Mouse (Mus musculus) liver, postnatal 0 days (tissue): Measurements from ENCODE around the gene Pdss2. TPM values are rescaled to one million over a fixed set of nuclear protein-coding genes. Genes with fewer than 3 reads are reported as not detected.

ENCODE experiments used
- ATAC-seq: fragments of 200-750 bp; cut with Nextera tagmentation; 2 replicates; pipeline ENCODE4 v1.8.0; 2017; ENCODE audit warnings: mild to moderate bottlenecking, moderate library complexity
- DNase-seq: peaks from one replicate; pipeline ENCODE4 v3.0.0-alpha.2; 2016
- H3K27ac ChIP-seq: fragments of 300-500 bp; sonication (generic); 2 replicates; pipeline ENCODE4 v1.5.1; 2014; ENCODE audit warnings: antibody characterized with exemption, moderate library complexity, mild to moderate bottlenecking, low read depth
- H3K27me3 ChIP-seq: fragments of 300-500 bp; sonication (generic); 2 replicates; pipeline ENCODE4 v1.6.1; 2014; ENCODE audit warnings: low read length, control low read depth, mixed read lengths; ENCODE audit not compliant: insufficient read depth
- H3K36me3 ChIP-seq: fragments of 300-500 bp; sonication (generic); replicated peaks from 2 replicates; pipeline ENCODE4 v1.6.1; 2014; ENCODE audit warnings: mild to moderate bottlenecking, control low read depth, low read length, moderate library complexity, mixed read lengths; ENCODE audit not compliant: insufficient read depth
- H3K4me1 ChIP-seq: fragments of 300-500 bp; sonication (generic); 2 replicates; pipeline ENCODE4 v1.6.1; 2014; ENCODE audit warnings: antibody characterized with exemption, mild to moderate bottlenecking, control low read depth; ENCODE audit not compliant: insufficient read depth
- H3K4me2 ChIP-seq: fragments of 300-500 bp; sonication (generic); 2 replicates; pipeline ENCODE4 v1.6.1; 2014; ENCODE audit warnings: low read depth, mild to moderate bottlenecking, low read length, moderate library complexity, mixed read lengths
- H3K4me3 ChIP-seq: fragments of 300-500 bp; sonication (generic); 2 replicates; pipeline ENCODE4 v1.5.1; 2014; ENCODE audit warnings: low read depth, low read length
- H3K9ac ChIP-seq: fragments of 300-500 bp; sonication (generic); replicated peaks from 2 replicates; pipeline ENCODE4 v1.6.1; 2014; ENCODE audit warnings: mild to moderate bottlenecking, moderate library complexity
- H3K9me3 ChIP-seq: fragments of 300-500 bp; sonication (generic); 2 replicates; pipeline ENCODE4 v1.6.1; 2016; ENCODE audit warnings: mild to moderate bottlenecking, control low read depth, low read length, mixed read lengths
- CTCF ChIP-seq: sonication (generic); IDR thresholded peaks from 2 replicates; pipeline ENCODE4 v1.5.1; 2016; ENCODE audit warnings: antibody characterized with exemption, low read depth
- EP300 ChIP-seq: IDR thresholded peaks from 2 replicates; pipeline ENCODE4 v1.6.1; 2016; ENCODE audit warnings: antibody characterized with exemption, low read depth, mild to moderate bottlenecking
- WGBS: fragments of 180-500 bp; shearing (Covaris S2); extraction: QIAGEN DNeasy Blood & Tissue Kit; methylation state at CpG from one replicate; pipeline ENCODE4 v1.1.7; 2014; ENCODE audit not compliant: insufficient replicate concordance; 5-methylcytosine and 5-hydroxymethylcytosine counted together
- polyA plus RNA-seq: library from polyadenylated mRNA; unstranded; fragments of >200 nt; fragmentation: Nextera tagmentation; extraction: Ambion mirVana; gene quantifications from 2 replicates; pipeline ENCODE4 v1.2.1, GENCODE M21; 2015

Pdss2 gene
- polyA plus RNA-seq, 1 experiment from 2014 or later: 4.5 TPM

GRCm38 (mm10) chr10:43276116-43276659 lies 54.9 kb downstream of the Pdss2 start:
- Histone ChIP-seq H3K4me3 (no peak overlapping the region), H3K4me1 (peaks cover 8% of the 10 kb centered on the region), H3K9me3 (no peaks in the 10 kb centered on the region), H3K27me3 (no peaks in the 10 kb centered on the region), H3K4me2 (no peak overlapping the region), H3K36me3 (no peaks in the 10 kb centered on the region), H3K9ac (no peak overlapping the region), H3K27ac (no peak overlapping the region)
- 77% methylated on average over 1 of the region's 1 CpGs for WGBS
- TF ChIP-seq EP300 (no peak), CTCF (no peak)
- DNase-seq (no peak), ATAC-seq (no peak)

- H3K27ac ChIP-seq: no peak overlapping the region
Measured at GRCm38 (mm10) chr10:43277266-43278145, 56.2 kb downstream of the Pdss2 start.

GRCm38 (mm10) chr10:43279637-43280288 lies 58.5 kb downstream of the Pdss2 start:
- no peak for ATAC-seq
- TF ChIP-seq EP300: no peak
- no peak for TF ChIP-seq CTCF
- WGBS: 61% methylated on average over 5 of the region's 5 CpGs

More at GRCm38 (mm10) chr10:43277266-43278145, 56.2 kb downstream of the Pdss2 start:
- Histone ChIP-seq H3K36me3 (no peaks in the 10 kb centered on the region), H3K9ac (no peak overlapping the region), H3K4me1 (peaks cover 8% of the 10 kb centered on the region), H3K27me3 (no peaks in the 10 kb centered on the region), H3K4me2 (no peak overlapping the region), H3K4me3 (no peak overlapping the region), H3K9me3 (no peaks in the 10 kb centered on the region)
- no peak for ATAC-seq
- WGBS: 43% methylated on average over 8 of the region's 8 CpGs
- no peak for DNase-seq
- no peak for TF ChIP-seq CTCF

DNA sequence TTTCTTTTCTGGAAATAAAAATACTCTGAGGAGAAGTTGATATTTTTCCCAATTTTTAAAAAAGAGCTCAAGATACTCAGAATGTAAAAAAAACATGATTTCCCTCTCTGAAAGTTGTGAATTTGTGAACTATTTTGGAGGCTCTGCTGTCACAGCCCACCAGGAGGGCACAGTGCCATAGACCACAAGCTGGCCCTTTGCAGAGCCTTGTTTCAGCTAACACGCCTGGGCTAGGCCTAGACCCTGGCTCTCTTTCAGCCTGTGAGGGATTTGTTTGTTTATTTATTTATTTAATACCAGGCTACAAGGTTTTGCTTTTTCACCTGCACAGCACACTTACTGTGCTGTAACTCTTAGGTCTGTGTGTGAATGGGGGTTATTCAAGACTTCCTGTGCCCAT lies 64.3 kb downstream of the Pdss2 start:
- Histone ChIP-seq H3K27me3 (no peaks in the 10 kb centered on the region), H3K4me2 (no peak overlapping the region), H3K4me3 (no peak overlapping the region), H3K27ac (no peak overlapping the region), H3K36me3 (no peaks in the 10 kb centered on the region), H3K4me1 (peaks cover 7% of the 10 kb centered on the region; the same call in 1 of the 2 replicates), H3K9ac (no peak overlapping the region), H3K9me3 (no peaks in the 10 kb centered on the region)
- ATAC-seq (no peak), DNase-seq (no peak)
- TF ChIP-seq CTCF: no peak
- no peak for TF ChIP-seq EP300
- WGBS: 68% methylated on average over 1 of the region's 1 CpGs

More at GRCm38 (mm10) chr10:43279637-43280288, 58.5 kb downstream of the Pdss2 start:
- Histone ChIP-seq H3K27ac (no peak overlapping the region), H3K4me2 (no peak overlapping the region), H3K27me3 (no peaks in the 10 kb centered on the region), H3K9ac (no peak overlapping the region), H3K36me3 (no peaks in the 10 kb centered on the region), H3K9me3 (no peaks in the 10 kb centered on the region), H3K4me3 (no peak overlapping the region), H3K4me1 (peaks cover 8% of the 10 kb centered on the region)
- no peak for DNase-seq

DNA sequence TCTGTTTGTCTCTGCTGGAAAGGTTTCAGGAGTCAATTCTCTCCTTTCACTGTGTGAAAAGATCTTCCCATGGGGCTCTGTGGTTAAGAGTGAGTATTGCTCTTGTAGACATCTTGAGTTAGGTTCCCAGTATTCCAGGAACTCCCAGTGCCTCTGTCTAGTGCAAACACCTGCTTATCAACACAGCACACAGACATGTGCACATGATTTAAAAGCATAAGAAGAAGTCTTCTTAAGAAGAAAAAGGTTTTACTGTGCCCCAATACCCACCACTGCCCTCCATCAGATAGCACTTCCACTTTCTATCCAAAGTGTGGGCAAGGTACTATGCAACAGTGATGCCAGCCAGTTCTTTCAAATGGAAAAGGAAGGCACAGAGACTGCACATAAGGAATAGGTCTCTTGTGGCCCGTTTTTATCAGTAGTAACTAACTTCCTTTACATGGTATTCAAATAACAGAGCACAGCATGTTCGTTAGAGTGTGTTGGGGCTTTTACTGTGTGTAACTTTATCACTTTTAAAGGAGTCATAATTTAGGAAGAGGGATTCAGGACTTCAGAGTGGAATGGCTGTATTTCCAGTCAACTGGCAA lies 69.4 kb downstream of the Pdss2 start:
- Histone ChIP-seq H3K4me2 (no peak overlapping the region), H3K36me3 (no peaks in the 10 kb centered on the region), H3K9me3 (no peaks in the 10 kb centered on the region), H3K27ac (peak overlapping the region; percentile 58), H3K4me1 (peaks cover 19% of the 10 kb centered on the region), H3K9ac (no peak overlapping the region), H3K27me3 (no peaks in the 10 kb centered on the region), H3K4me3 (no peak overlapping the region)
- no peak for DNase-seq
- 41% methylated on average over 2 of the region's 2 CpGs for WGBS
- TF ChIP-seq CTCF: no peak
- TF ChIP-seq EP300: peak; percentile 75
- ATAC-seq: peak; percentile 76

- peaks cover 19% of the 10 kb centered on the region for H3K4me1 ChIP-seq
- H3K9me3 ChIP-seq: no peaks in the 10 kb centered on the region
- peak; percentile 78 for ATAC-seq
- no peaks in the 10 kb centered on the region for H3K36me3 ChIP-seq
- no peak overlapping the region for H3K9ac ChIP-seq
- no peak overlapping the region for H3K4me3 ChIP-seq
- 62% methylated on average over 2 of the region's 2 CpGs for WGBS
- peak overlapping the region; percentile 58 for H3K27ac ChIP-seq
- H3K4me2 ChIP-seq: no peak overlapping the region
- TF ChIP-seq CTCF: no peak
- TF ChIP-seq EP300: no peak
- H3K27me3 ChIP-seq: no peaks in the 10 kb centered on the region
- DNase-seq: no peak
Measured at GRCm38 (mm10) chr10:43291333-43291736, 70.0 kb downstream of the Pdss2 start.
